Mouse (Mus musculus) Patski (cell line): ENCODE data around the gene Klhl42. TPM values are rescaled to one million over a fixed set of nuclear protein-coding genes. Genes with fewer than 3 reads are reported as not detected.

Experiments used
- ATAC-seq: fragments of 100-300 bp; one replicate; pipeline ENCODE4 v1.8.0; 2021
- CTCF ChIA-PET: fragments of 350-600 bp; sonication (Branson Sonifier 250); formaldehyde crosslinking; loops from one replicate; lab custom pipeline; 2022; ENCODE audit warnings: inconsistent platforms; lab: Charles Lee
- POLR2A ChIA-PET: fragments of 350-600 bp; sonication (Branson Sonifier 250); formaldehyde crosslinking; loops from one replicate; lab custom pipeline; 2022; ENCODE audit warnings: antibody characterized with exemption, inconsistent platforms; lab: Charles Lee
- DNase-seq: peaks from one replicate; pipeline ENCODE4 v3.0.0-alpha.2; 2011; ENCODE audit warnings: low read depth, low spot score
- H3K27me3 ChIP-seq: fragments of 371-371 bp; one replicate; pipeline ENCODE4 v1.5.1; 2021
- CTCF ChIP-seq: fragments of 100-300 bp; IDR thresholded peaks from one replicate; pipeline ENCODE4 v1.5.1; 2021
- in situ Hi-C: fragments of 300-500 bp; cut with MboI; formaldehyde crosslinking; loops from 3 replicates; pipeline ENCODE4 v1.11.1; 2018; ENCODE audit warnings: low pct_unique_long_range_greater_than_20kb, mixed read lengths
- polyA plus RNA-seq: library from polyadenylated mRNA; unstranded; gene quantifications from one replicate; pipeline ENCODE4 v1.2.3, GENCODE M21; 2021

The Klhl42 gene
- polyA plus RNA-seq, 1 experiment from 2014 or later: 9.8 TPM

- DNase-seq (no peak), ATAC-seq (no peak)
- no peak for TF ChIP-seq CTCF
- ChIA-PET POLR2A (interaction anchor here (1.1 kb wide), 1 partner anchor 100 kb away, joined by 4 read pairs; no protein-coding TSS in a partner anchor), CTCF (no interaction called here)
- in situ Hi-C loops: no loop called here
- H3K27me3 ChIP-seq: no peaks in the 10 kb centered on the region
These were observed 14.3 kb downstream of the Klhl42 start for GRCm38 (mm10) chr6:147105529-147105928.

- DNase-seq (no peak), ATAC-seq (no peak)
- in situ Hi-C loops: no loop called here
- ChIA-PET POLR2A (no interaction called here), CTCF (no interaction called here)
- no peaks in the 10 kb centered on the region for H3K27me3 ChIP-seq
- TF ChIP-seq CTCF: no peak
These were observed 15.5 kb downstream of the Klhl42 start for GRCm38 (mm10) chr6:147106716-147107115.

GRCm38 (mm10) chr6:147109283-147109682, 18.1 kb downstream of the Klhl42 start:
- POLR2A ChIA-PET: no interaction called here
- no peaks in the 10 kb centered on the region for H3K27me3 ChIP-seq
- CTCF ChIA-PET: interaction anchor here (1.0 to 2.1 kb wide), 2 partner anchors 8 to 14 kb away, joined by 3 to 6 read pairs; no protein-coding TSS in a partner anchor
- TF ChIP-seq CTCF: no peak
- ATAC-seq (no peak), DNase-seq (no peak)
- in situ Hi-C loops: no loop called here

GRCm38 (mm10) chr6:147116579-147116978, 25.4 kb downstream of the Klhl42 start:
- DNase-seq: no peak
- CTCF ChIA-PET: interaction anchor here (0.8 to 1.7 kb wide), 6 partner anchors 12 to 318 kb away, joined by 3 to 4 read pairs (median 3); no protein-coding TSS in a partner anchor
- H3K27me3 ChIP-seq: no peaks in the 10 kb centered on the region
- POLR2A ChIA-PET: no interaction called here
- ATAC-seq: peak; percentile 68
- peak; percentile 74 for TF ChIP-seq CTCF
- in situ Hi-C loops: loop anchor here (10.0 kb wide), 1 partner anchor 118 kb away; no protein-coding TSS in a partner anchor

GRCm38 (mm10) chr6:147117764-147118163, 26.6 kb downstream of the Klhl42 start:
- no peak for TF ChIP-seq CTCF
- peak; percentile 91 for ATAC-seq
- peak; percentile 79 for DNase-seq
- in situ Hi-C loops: loop anchor here (10.0 kb wide), 1 partner anchor 117 kb away; no protein-coding TSS in a partner anchor
- H3K27me3 ChIP-seq: no peaks in the 10 kb centered on the region
- ChIA-PET CTCF (interaction anchor here (1.0 to 1.2 kb wide), 2 partner anchors 8 to 119 kb away, joined by 3 read pairs; no protein-coding TSS in a partner anchor), POLR2A (no interaction called here)

GRCm38 (mm10) chr6:147118190-147118589, 27.0 kb downstream of the Klhl42 start:
- TF ChIP-seq CTCF: no peak
- CTCF ChIA-PET: no interaction called here

GRCm38 (mm10) chr6:147121320-147121719, 30.1 kb downstream of the Klhl42 start:
- TF ChIP-seq CTCF: no peak
- CTCF ChIA-PET: no interaction called here
- no peaks in the 10 kb centered on the region for H3K27me3 ChIP-seq
- DNase-seq (no peak), ATAC-seq (no peak)
- POLR2A ChIA-PET: no interaction called here
- in situ Hi-C loops: no loop called here

More at GRCm38 (mm10) chr6:147118190-147118589, 27.0 kb downstream of the Klhl42 start:
- in situ Hi-C loops: loop anchor here (10.0 kb wide), 1 partner anchor 117 kb away; no protein-coding TSS in a partner anchor
- ATAC-seq (no peak), DNase-seq (no peak)
- POLR2A ChIA-PET: no interaction called here
- no peaks in the 10 kb centered on the region for H3K27me3 ChIP-seq

GRCm38 (mm10) chr6:147127239-147127638, 36.1 kb downstream of the Klhl42 start:
- CTCF ChIA-PET: no interaction called here
- in situ Hi-C loops: no loop called here
- no peak for ATAC-seq
- POLR2A ChIA-PET: no interaction called here
- no peak for DNase-seq
- no peaks in the 10 kb centered on the region for H3K27me3 ChIP-seq
- no peak for TF ChIP-seq CTCF

GRCm38 (mm10) chr6:147138260-147138659, 47.1 kb downstream of the Klhl42 start:
- TF ChIP-seq CTCF: no peak
- in situ Hi-C loops: no loop called here
- CTCF ChIA-PET: interaction anchor here (1.0 to 1.4 kb wide), 2 partner anchors 35 to 61 kb away, joined by 3 to 5 read pairs; no protein-coding TSS in a partner anchor
- no peaks in the 10 kb centered on the region for H3K27me3 ChIP-seq
- ATAC-seq (no peak), DNase-seq (no peak)
- POLR2A ChIA-PET: no interaction called here

GRCm38 (mm10) chr6:147140600-147141154, 49.5 kb downstream of the Klhl42 start:
- CTCF ChIA-PET: interaction anchor here (1.2 kb wide), 1 partner anchor 33 kb away, joined by 3 read pairs; no protein-coding TSS in a partner anchor
- no peak for TF ChIP-seq CTCF
- DNase-seq: no peak
- in situ Hi-C loops: no loop called here
- POLR2A ChIA-PET: no interaction called here
- peak; percentile 14 for ATAC-seq
- no peaks in the 10 kb centered on the region for H3K27me3 ChIP-seq

GRCm38 (mm10) chr6:147144664-147145063, 53.5 kb downstream of the Klhl42 start:
- DNase-seq: no peak
- H3K27me3 ChIP-seq: no peaks in the 10 kb centered on the region
- no peak for ATAC-seq
- in situ Hi-C loops: loop anchor here (5.0 kb wide), 1 partner anchor 53 kb away; no protein-coding TSS in a partner anchor
- POLR2A ChIA-PET: no interaction called here
- CTCF ChIA-PET: interaction anchor here (1.2 kb wide), 1 partner anchor 19 kb away, joined by 3 read pairs; no protein-coding TSS in a partner anchor
- TF ChIP-seq CTCF: no peak
